Mouse (Mus musculus) cerebellum, postnatal 25 days (tissue): ENCODE measurements around the gene Nfyc.

Source experiments
- DNase-seq, 2 experiments: peaks; one replicate each; pipeline ENCODE4 v3.0.0; 2021; ENCODE audit warnings: mixed read lengths in 2 of 2

The Nfyc gene

GRCm38 (mm10) chr4:120713021-120713420, 118.4 kb downstream of the Nfyc start:
- no peak for DNase-seq

- peak in 1 of 2 experiments; percentile 45 for DNase-seq
Measured at GRCm38 (mm10) chr4:120712236-120712635, 119.1 kb downstream of the Nfyc start.
